Mouse (Mus musculus): ENCODE measurements at regions not wholly inside any gene's neighbourhood (a gene's known extent, or its start where the extent isn't known, plus 50 kb on each side); places are given as distances from the start of the nearest gene placed in this dataset.

GRCm38 (mm10) chr15:63066020-63066439 is 778.9 kb downstream of the Gsdmc2 start:
- Histone ChIP-seq H3K4me3 (ENCODE audit: control insufficient read depth in 1 of 2, insufficient read depth in 1 of 2, low read depth in 2 of 2, low read length in 2 of 2) (no peak overlapping the region), H3K9me3 (replicated peaks; ENCODE audit: insufficient read depth, low read length) (no peaks in the 10 kb centered on the region), H3K27me3 (ENCODE audit: control insufficient read depth in 1 of 2, insufficient read depth in 2 of 2, low read length in 2 of 2) (no peaks in the 10 kb centered on the region), H3K27ac (ENCODE audit: control insufficient read depth, low read depth, low read length) (no peak overlapping the region), H3K36me3 (ENCODE audit: control insufficient read depth in 1 of 2, insufficient read depth in 2 of 2, low read length in 2 of 2) (no peaks in the 10 kb centered on the region), H3K9ac (ENCODE audit: control insufficient read depth, low read depth, low read length, poor library complexity, severe bottlenecking) (no peak overlapping the region), H3K79me2 (ENCODE audit: control insufficient read depth, insufficient read depth, low read length, poor library complexity) (no peaks in the 10 kb centered on the region), H3K4me1 (ENCODE audit: control insufficient read depth in 1 of 2, insufficient read depth in 2 of 2, low read length in 2 of 2) (no peaks in the 10 kb centered on the region)
- TF ChIP-seq CHD2 (IDR thresholded peaks at IDR 0.05; ENCODE audit: low read length) (no peak), MXI1 (IDR thresholded peaks at IDR 0.05; ENCODE audit: low read depth, low read length) (no peak), CTCF (IDR thresholded peaks at IDR 0.05 in 2 of 3, conservative IDR thresholded peaks at IDR 0.05 in 1 of 3; ENCODE audit: control insufficient read depth in 1 of 3, insufficient read depth in 1 of 3, low read depth in 2 of 3, low read length in 3 of 3, poor library complexity in 1 of 3, severe bottlenecking in 1 of 3) (no peak), UBTF (IDR thresholded peaks at IDR 0.05; ENCODE audit: borderline replicate concordance, insufficient read depth, low read depth, low read length) (no peak), KAT2A (conservative IDR thresholded peaks at IDR 0.05; ENCODE audit: low read depth, low read length) (no peak), USF1 (IDR thresholded peaks at IDR 0.05; ENCODE audit: low read depth, low read length) (no peak), NRF1 (IDR thresholded peaks at IDR 0.05; ENCODE audit: insufficient read depth, low read depth, low read length, poor library complexity, severe bottlenecking) (no peak), RAD21 (IDR thresholded peaks at IDR 0.05; ENCODE audit: low read depth, low read length) (no peak), POLR2AphosphoS5 (IDR thresholded peaks at IDR 0.05; ENCODE audit: borderline replicate concordance, low read depth, low read length) (no peak), ELF1 (IDR thresholded peaks at IDR 0.05; ENCODE audit: low read depth, low read length) (no peak), ZC3H11A (IDR thresholded peaks at IDR 0.05; ENCODE audit: low read depth, low read length) (no peak), POLR2A (IDR thresholded peaks at IDR 0.05; ENCODE audit: control insufficient read depth in 1 of 2, insufficient read depth in 1 of 2, low read depth in 1 of 2, low read length in 2 of 2, poor library complexity in 1 of 2) (no peak)
- DNase-seq (ENCODE audit: low read depth, low spot score), result no peak

- TF ChIP-seq ZC3H11A (IDR thresholded peaks at IDR 0.05; ENCODE audit: low read depth, low read length) (no peak), CHD2 (IDR thresholded peaks at IDR 0.05; ENCODE audit: low read length) (no peak), GATA1 (IDR thresholded peaks at IDR 0.05; ENCODE audit: low read depth, low read length) (no peak), ELF1 (IDR thresholded peaks at IDR 0.05; ENCODE audit: low read depth, low read length) (no peak), TBP (IDR thresholded peaks at IDR 0.05; ENCODE audit: low read depth, low read length) (no peak), CTCF (IDR thresholded peaks at IDR 0.05 in 2 of 3, conservative IDR thresholded peaks at IDR 0.05 in 1 of 3; ENCODE audit: control insufficient read depth in 1 of 3, insufficient read depth in 1 of 3, low read depth in 2 of 3, low read length in 3 of 3, poor library complexity in 1 of 3, severe bottlenecking in 1 of 3) (no peak), MAZ (IDR thresholded peaks at IDR 0.05; ENCODE audit: low read depth, low read length) (no peak), MYC (IDR thresholded peaks at IDR 0.05; ENCODE audit: low read depth, low read length) (no peak), ETS1 (IDR thresholded peaks at IDR 0.05; ENCODE audit: low read depth, low read length) (no peak), NRF1 (IDR thresholded peaks at IDR 0.05; ENCODE audit: insufficient read depth, low read depth, low read length, poor library complexity, severe bottlenecking) (no peak), E2F4 (IDR thresholded peaks at IDR 0.05; ENCODE audit: borderline replicate concordance, low read depth, low read length) (no peak), MAX (IDR thresholded peaks at IDR 0.05; ENCODE audit: low read length) (no peak), SIN3A (IDR thresholded peaks at IDR 0.05; ENCODE audit: low read length) (no peak), ZKSCAN1 (IDR thresholded peaks at IDR 0.05; ENCODE audit: low read depth, low read length) (no peak), KAT2A (conservative IDR thresholded peaks at IDR 0.05; ENCODE audit: low read depth, low read length) (no peak)
- H3K36me3 ChIP-seq (ENCODE audit: control insufficient read depth in 1 of 2, insufficient read depth in 2 of 2, low read length in 2 of 2), result no peaks in the 10 kb centered on the region
- H3K27me3 ChIP-seq (ENCODE audit: control insufficient read depth in 1 of 2, insufficient read depth in 2 of 2, low read length in 2 of 2), result no peaks in the 10 kb centered on the region
- no peaks in the 10 kb centered on the region for H3K79me2 ChIP-seq (ENCODE audit: control insufficient read depth, insufficient read depth, low read length, poor library complexity)
- H3K27ac ChIP-seq (ENCODE audit: control insufficient read depth, low read depth, low read length), result no peak overlapping the region
- DNase-seq (ENCODE audit: low read depth, low spot score), result no peak
- no peaks in the 10 kb centered on the region for H3K4me1 ChIP-seq (ENCODE audit: control insufficient read depth in 1 of 2, insufficient read depth in 2 of 2, low read length in 2 of 2)
- no peak overlapping the region for H3K4me3 ChIP-seq (ENCODE audit: control insufficient read depth in 1 of 2, insufficient read depth in 1 of 2, low read depth in 2 of 2, low read length in 2 of 2)
- no peak overlapping the region for H3K9ac ChIP-seq (ENCODE audit: control insufficient read depth, low read depth, low read length, poor library complexity, severe bottlenecking)
- no peaks in the 10 kb centered on the region for H3K9me3 ChIP-seq (replicated peaks; ENCODE audit: insufficient read depth, low read length)
These were observed 783.1 kb downstream of the Gsdmc2 start for GRCm38 (mm10) chr15:63061891-63062290.
